Mouse (Mus musculus): ENCODE data around the gene Anks1b. TPM values are rescaled to one million over a fixed set of nuclear protein-coding genes. Genes with fewer than 3 reads are reported as not detected.

The Anks1b gene
- polyA plus RNA-seq, 1 experiment = 1.9 TPM

DNA sequence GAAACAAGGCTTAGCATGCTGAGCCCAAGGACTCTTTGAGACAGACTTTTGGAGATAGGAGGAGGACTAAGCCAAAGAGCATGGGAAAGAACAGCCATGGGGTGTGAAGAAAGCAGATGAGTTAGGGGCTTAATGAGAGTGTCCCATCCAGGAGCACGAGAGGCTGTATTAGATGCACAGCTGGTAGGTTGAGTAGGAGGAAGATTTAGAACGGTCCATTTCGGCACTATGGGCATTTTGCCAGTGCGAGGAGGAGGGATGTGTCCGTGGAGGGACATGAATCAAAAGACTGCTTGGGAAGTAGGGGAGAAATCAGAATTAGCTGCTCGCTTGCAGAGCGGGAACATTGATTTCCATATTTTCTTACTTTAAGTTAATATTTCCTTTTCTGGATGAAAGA, 620.1 kb downstream of the Anks1b start:
- no peaks in the 10 kb centered on the region for H3K27me3 ChIP-seq (ENCODE audit: control insufficient read depth, insufficient read depth, low read length)
- H3K36me3 ChIP-seq (ENCODE audit: control insufficient read depth, insufficient read depth, low read length) = no peaks in the 10 kb centered on the region
- H3K27ac ChIP-seq (ENCODE audit: control insufficient read depth, insufficient read depth, low read depth, low read length) = no peak overlapping the region
- no peaks in the 10 kb centered on the region for H3K4me1 ChIP-seq (ENCODE audit: control insufficient read depth, insufficient read depth, low read length)
- TF ChIP-seq POLR2A (IDR thresholded peaks at IDR 0.05; ENCODE audit: control insufficient read depth, low read depth, low read length) (no peak), CTCF (IDR thresholded peaks at IDR 0.05; ENCODE audit: control insufficient read depth, insufficient read depth, insufficient replicate concordance, low read depth, low read length) (no peak)
- no peak overlapping the region for H3K4me3 ChIP-seq (ENCODE audit: control insufficient read depth, low read depth, low read length)

DNA sequence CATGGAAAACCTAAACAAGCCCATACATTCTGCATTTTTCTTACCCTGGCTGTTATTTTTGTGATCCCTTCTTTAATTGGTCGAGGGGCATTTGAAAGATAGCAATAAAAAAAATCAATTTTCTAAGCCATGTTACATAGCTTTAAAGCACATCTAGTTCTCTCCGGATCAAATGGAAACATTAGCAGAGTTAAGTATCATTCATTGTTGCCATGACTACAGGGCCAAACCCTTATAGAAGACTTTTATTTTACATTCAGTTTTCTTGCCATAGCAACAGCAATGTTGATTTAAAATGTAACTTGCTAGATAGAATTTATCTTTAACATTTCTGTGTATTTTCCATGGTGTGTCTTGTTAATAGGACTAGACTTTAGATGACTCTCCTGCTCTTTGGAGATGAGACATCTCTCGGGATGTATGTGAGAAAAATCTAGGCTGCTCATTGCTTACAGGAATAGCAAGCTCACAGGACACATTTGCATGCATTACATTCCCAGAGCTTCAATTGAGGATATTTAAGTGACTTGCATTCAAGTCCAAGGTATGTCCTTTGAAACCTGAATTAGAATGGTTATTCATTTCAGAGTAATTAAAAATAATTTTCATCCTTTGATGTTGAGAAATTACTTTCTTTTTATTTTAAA, 620.8 kb downstream of the Anks1b start:
- Histone ChIP-seq H3K4me1 (ENCODE audit: control insufficient read depth, insufficient read depth, low read length) (no peaks in the 10 kb centered on the region), H3K4me3 (ENCODE audit: control insufficient read depth, low read depth, low read length) (no peak overlapping the region), H3K27me3 (ENCODE audit: control insufficient read depth, insufficient read depth, low read length) (no peaks in the 10 kb centered on the region), H3K36me3 (ENCODE audit: control insufficient read depth, insufficient read depth, low read length) (no peaks in the 10 kb centered on the region), H3K27ac (ENCODE audit: control insufficient read depth, insufficient read depth, low read depth, low read length) (no peak overlapping the region)
- TF ChIP-seq CTCF (IDR thresholded peaks at IDR 0.05; ENCODE audit: control insufficient read depth, insufficient read depth, insufficient replicate concordance, low read depth, low read length) (no peak), POLR2A (IDR thresholded peaks at IDR 0.05; ENCODE audit: control insufficient read depth, low read depth, low read length) (no peak)

DNA sequence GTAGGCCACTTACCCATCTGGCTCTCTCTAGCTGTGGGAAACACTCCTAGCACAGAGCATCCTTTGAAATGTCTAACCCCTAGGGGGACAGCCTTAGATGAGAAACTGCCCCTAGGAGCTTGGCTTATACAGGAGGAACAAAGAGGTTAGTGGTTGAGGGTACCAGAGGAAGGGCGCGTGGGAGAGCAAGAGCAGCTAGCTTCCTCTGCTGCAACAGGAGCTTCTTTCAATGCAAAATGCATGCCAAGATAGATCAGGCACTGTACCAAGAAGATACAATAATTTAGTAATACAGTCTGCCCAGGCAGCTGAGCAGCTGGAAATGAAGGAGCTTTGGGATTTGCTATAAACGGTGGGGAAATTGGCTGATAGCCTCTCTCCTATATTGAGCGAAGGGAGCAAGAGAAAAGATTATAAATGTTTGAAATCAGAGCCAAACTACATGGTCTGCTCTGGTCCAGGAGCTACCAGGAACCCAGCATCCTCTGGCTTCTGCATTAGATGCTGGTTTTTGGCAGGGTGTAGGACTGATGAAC, 621.7 kb downstream of the Anks1b start:
- no peak overlapping the region for H3K4me3 ChIP-seq (ENCODE audit: control insufficient read depth, low read depth, low read length)
- H3K27ac ChIP-seq (ENCODE audit: control insufficient read depth, insufficient read depth, low read depth, low read length) = no peak overlapping the region
- no peak for TF ChIP-seq POLR2A (IDR thresholded peaks at IDR 0.05; ENCODE audit: control insufficient read depth, low read depth, low read length)
- TF ChIP-seq CTCF (IDR thresholded peaks at IDR 0.05; ENCODE audit: control insufficient read depth, insufficient read depth, insufficient replicate concordance, low read depth, low read length) = no peak

DNA sequence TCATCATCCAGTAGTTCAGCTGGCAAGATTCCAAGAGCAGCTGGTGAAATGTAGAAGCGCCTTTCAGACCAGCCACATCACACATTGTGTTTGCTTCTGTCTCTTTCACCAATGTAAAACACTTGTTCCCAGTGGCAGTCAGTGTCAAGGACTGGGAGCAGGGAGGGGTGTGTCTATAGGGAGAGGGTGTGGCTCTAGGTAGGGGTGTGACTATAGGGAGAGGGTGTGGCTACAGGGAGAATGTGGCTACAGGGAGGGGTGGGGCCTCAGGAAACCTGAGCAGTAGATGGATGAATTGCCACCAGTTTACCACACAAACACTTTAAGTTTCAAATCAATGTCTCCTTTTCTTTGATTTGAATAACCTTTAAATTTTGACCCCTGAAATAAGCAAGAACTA, 634.3 kb downstream of the Anks1b start:
- Histone ChIP-seq H3K36me3 (ENCODE audit: control insufficient read depth, insufficient read depth, low read length) (no peaks in the 10 kb centered on the region), H3K4me1 (ENCODE audit: control insufficient read depth, insufficient read depth, low read length) (no peaks in the 10 kb centered on the region), H3K4me3 (ENCODE audit: control insufficient read depth, low read depth, low read length) (no peak overlapping the region), H3K27me3 (ENCODE audit: control insufficient read depth, insufficient read depth, low read length) (no peaks in the 10 kb centered on the region), H3K27ac (ENCODE audit: control insufficient read depth, insufficient read depth, low read depth, low read length) (no peak overlapping the region)
- TF ChIP-seq CTCF (IDR thresholded peaks at IDR 0.05; ENCODE audit: control insufficient read depth, insufficient read depth, insufficient replicate concordance, low read depth, low read length) (no peak), POLR2A (IDR thresholded peaks at IDR 0.05; ENCODE audit: control insufficient read depth, low read depth, low read length) (no peak)

More for the DNA sequence above, 621.7 kb downstream of the Anks1b start:
- Histone ChIP-seq H3K27me3 (ENCODE audit: control insufficient read depth, insufficient read depth, low read length) (no peaks in the 10 kb centered on the region), H3K4me1 (ENCODE audit: control insufficient read depth, insufficient read depth, low read length) (no peaks in the 10 kb centered on the region), H3K36me3 (ENCODE audit: control insufficient read depth, insufficient read depth, low read length) (no peaks in the 10 kb centered on the region)

DNA sequence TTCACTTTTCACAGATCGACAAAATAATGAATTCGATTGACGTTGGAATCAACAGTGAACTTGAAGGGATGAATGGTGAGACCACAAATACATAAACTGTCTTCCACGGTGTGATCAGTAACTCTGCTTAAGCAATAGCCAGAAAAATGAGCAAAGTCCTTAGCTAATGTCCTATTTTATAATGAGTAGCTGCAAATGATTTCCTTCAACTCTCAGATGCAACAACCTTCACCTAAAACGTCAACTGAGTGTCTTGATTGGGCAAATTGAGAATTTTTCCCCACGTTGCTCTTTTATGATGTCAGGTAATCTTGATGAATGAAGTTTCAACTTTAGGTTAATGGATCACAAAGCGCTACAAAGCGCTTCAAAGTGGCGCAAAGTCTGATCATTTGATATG, 639.5 kb downstream of the Anks1b start:
- H3K27ac ChIP-seq (ENCODE audit: control insufficient read depth, insufficient read depth, low read depth, low read length) = no peak overlapping the region
- TF ChIP-seq POLR2A (IDR thresholded peaks at IDR 0.05; ENCODE audit: control insufficient read depth, low read depth, low read length) (no peak), CTCF (IDR thresholded peaks at IDR 0.05; ENCODE audit: control insufficient read depth, insufficient read depth, insufficient replicate concordance, low read depth, low read length) (no peak)
- no peaks in the 10 kb centered on the region for H3K36me3 ChIP-seq (ENCODE audit: control insufficient read depth, insufficient read depth, low read length)
- no peaks in the 10 kb centered on the region for H3K27me3 ChIP-seq (ENCODE audit: control insufficient read depth, insufficient read depth, low read length)
- H3K4me1 ChIP-seq (ENCODE audit: control insufficient read depth, insufficient read depth, low read length) = no peaks in the 10 kb centered on the region
- H3K4me3 ChIP-seq (ENCODE audit: control insufficient read depth, low read depth, low read length) = no peak overlapping the region

DNA sequence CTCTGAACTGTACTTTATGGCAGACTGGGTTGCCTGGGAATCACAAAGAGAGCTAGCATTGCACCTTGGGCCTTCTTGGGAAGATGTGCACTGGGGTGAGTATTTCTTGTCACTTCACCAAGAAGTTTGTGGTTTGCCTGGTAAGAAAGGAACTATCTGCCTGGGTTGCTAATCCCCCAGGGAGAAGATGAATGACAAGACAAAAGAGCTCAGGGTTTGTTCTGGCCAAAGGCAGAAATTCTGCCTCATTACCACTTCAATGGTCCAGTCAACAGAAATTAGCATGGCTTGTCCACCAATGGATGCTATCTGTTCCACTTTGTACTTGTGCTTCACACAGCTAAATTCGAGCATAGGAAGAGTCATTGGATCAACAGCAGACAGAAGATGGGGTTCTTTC, 658.5 kb downstream of the Anks1b start:
- Histone ChIP-seq H3K4me3 (ENCODE audit: control insufficient read depth, low read depth, low read length) (no peak overlapping the region), H3K27ac (ENCODE audit: control insufficient read depth, insufficient read depth, low read depth, low read length) (no peak overlapping the region), H3K36me3 (ENCODE audit: control insufficient read depth, insufficient read depth, low read length) (no peaks in the 10 kb centered on the region), H3K4me1 (ENCODE audit: control insufficient read depth, insufficient read depth, low read length) (no peaks in the 10 kb centered on the region), H3K27me3 (ENCODE audit: control insufficient read depth, insufficient read depth, low read length) (no peaks in the 10 kb centered on the region)
- TF ChIP-seq POLR2A (IDR thresholded peaks at IDR 0.05; ENCODE audit: control insufficient read depth, low read depth, low read length) (no peak), CTCF (IDR thresholded peaks at IDR 0.05; ENCODE audit: control insufficient read depth, insufficient read depth, insufficient replicate concordance, low read depth, low read length) (no peak)

DNA sequence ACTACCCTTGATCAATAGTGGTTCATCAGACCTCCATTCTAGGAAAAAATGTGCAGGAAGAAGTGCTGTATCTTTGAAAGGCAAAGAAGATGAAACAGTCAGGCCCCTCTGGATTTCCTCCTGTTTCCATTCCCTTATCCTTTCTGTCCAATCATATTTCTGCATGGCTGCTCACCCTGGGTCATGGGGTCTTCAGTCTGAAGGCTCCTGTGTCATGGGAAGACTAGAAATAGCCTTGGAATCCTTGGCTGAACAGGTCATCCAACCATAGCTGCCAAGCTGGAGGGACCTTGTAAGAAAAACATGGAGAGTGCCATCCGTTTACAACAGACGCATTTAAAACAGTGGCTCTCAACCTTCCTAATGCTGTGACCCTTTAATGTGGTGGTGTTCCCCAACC, 662.1 kb downstream of the Anks1b start:
- no peaks in the 10 kb centered on the region for H3K36me3 ChIP-seq (ENCODE audit: control insufficient read depth, insufficient read depth, low read length)
- H3K27me3 ChIP-seq (ENCODE audit: control insufficient read depth, insufficient read depth, low read length) = no peaks in the 10 kb centered on the region
- H3K4me3 ChIP-seq (ENCODE audit: control insufficient read depth, low read depth, low read length) = no peak overlapping the region
- no peaks in the 10 kb centered on the region for H3K4me1 ChIP-seq (ENCODE audit: control insufficient read depth, insufficient read depth, low read length)
- TF ChIP-seq POLR2A (IDR thresholded peaks at IDR 0.05; ENCODE audit: control insufficient read depth, low read depth, low read length) (no peak), CTCF (IDR thresholded peaks at IDR 0.05; ENCODE audit: control insufficient read depth, insufficient read depth, insufficient replicate concordance, low read depth, low read length) (no peak)
- H3K27ac ChIP-seq (ENCODE audit: control insufficient read depth, insufficient read depth, low read depth, low read length) = no peak overlapping the region

All from testis, adult 2 months (tissue).